Mouse (Mus musculus): Measurements from ENCODE around the gene Cdkal1. TPM values are rescaled to one million over a fixed set of nuclear protein-coding genes. Genes with fewer than 3 reads are reported as not detected.

Gene Cdkal1
- total RNA-seq, 2 experiments from 2014 or later = 27.4 to 29.2 TPM

- no peak for DNase-seq
- intact Hi-C loops (cut with DNase I) = no loop called here
Observed at GRCm38 (mm10) chr13:29642226-29642625, 213.2 kb downstream of the Cdkal1 start.

- intact Hi-C loops (cut with DNase I) = no loop called here
- no peak for DNase-seq
Observed at GRCm38 (mm10) chr13:29641200-29641599, 214.3 kb downstream of the Cdkal1 start.

GRCm38 (mm10) chr13:29640186-29640585 is 215.3 kb downstream of the Cdkal1 start:
- intact Hi-C loops (cut with DNase I) = no loop called here
- no peak for DNase-seq

- intact Hi-C loops (cut with DNase I) = no loop called here
- DNase-seq = no peak
Observed at GRCm38 (mm10) chr13:29638303-29638702, 217.2 kb downstream of the Cdkal1 start.

- intact Hi-C loops (cut with DNase I) = no loop called here
Observed at GRCm38 (mm10) chr13:29637788-29638187, 217.7 kb downstream of the Cdkal1 start.

GRCm38 (mm10) chr13:29635581-29635980 is 219.9 kb downstream of the Cdkal1 start:
- no peak for DNase-seq
- intact Hi-C loops (cut with DNase I) = no loop called here

More at GRCm38 (mm10) chr13:29637788-29638187, 217.7 kb downstream of the Cdkal1 start:
- peak; percentile 59 to 62 for DNase-seq

GRCm38 (mm10) chr13:29631342-29631741 is 224.1 kb downstream of the Cdkal1 start:
- intact Hi-C loops (cut with DNase I) = no loop called here
- DNase-seq = peak; percentile 43 to 47

- peak; percentile 57 to 68 for DNase-seq
- intact Hi-C loops (cut with DNase I) = no loop called here
Observed at GRCm38 (mm10) chr13:29628607-29629006, 226.9 kb downstream of the Cdkal1 start.

- intact Hi-C loops (cut with DNase I) = no loop called here
- peak; percentile 70 to 81 for DNase-seq
Observed at GRCm38 (mm10) chr13:29627438-29628124, 227.9 kb downstream of the Cdkal1 start.

GRCm38 (mm10) chr13:29624929-29625328 is 230.5 kb downstream of the Cdkal1 start:
- no peak for DNase-seq
- intact Hi-C loops (cut with DNase I) = no loop called here

- no peak for DNase-seq
- intact Hi-C loops (cut with DNase I) = no loop called here
Observed at GRCm38 (mm10) chr13:29623636-29624239, 231.7 kb downstream of the Cdkal1 start.

- no peak for DNase-seq
- intact Hi-C loops (cut with DNase I) = no loop called here
Observed at GRCm38 (mm10) chr13:29621881-29622280, 233.6 kb downstream of the Cdkal1 start.

- intact Hi-C loops (cut with DNase I) = no loop called here
- DNase-seq = no peak
Observed at GRCm38 (mm10) chr13:29621363-29621762, 234.1 kb downstream of the Cdkal1 start.

GRCm38 (mm10) chr13:29620826-29621225 is 234.6 kb downstream of the Cdkal1 start:
- intact Hi-C loops (cut with DNase I) = no loop called here
- no peak for DNase-seq

GRCm38 (mm10) chr13:29616654-29617171 is 238.8 kb downstream of the Cdkal1 start:
- DNase-seq = no peak
- intact Hi-C loops (cut with DNase I) = no loop called here

- no peak for DNase-seq
- intact Hi-C loops (cut with DNase I) = no loop called here
Observed at GRCm38 (mm10) chr13:29615987-29616386, 239.5 kb downstream of the Cdkal1 start.

GRCm38 (mm10) chr13:29615081-29615480 is 240.4 kb downstream of the Cdkal1 start:
- intact Hi-C loops (cut with DNase I) = no loop called here

GRCm38 (mm10) chr13:29610051-29610931 is 245.2 kb downstream of the Cdkal1 start:
- DNase-seq = peak; percentile 32 to 54
- intact Hi-C loops (cut with DNase I) = no loop called here

More at GRCm38 (mm10) chr13:29615081-29615480, 240.4 kb downstream of the Cdkal1 start:
- DNase-seq = no peak

GRCm38 (mm10) chr13:29609441-29609840 is 246.0 kb downstream of the Cdkal1 start:
- intact Hi-C loops (cut with DNase I) = loop anchor here (5.0 to 10.0 kb wide), 2 partner anchors 228 to 1195 kb away; no protein-coding TSS in a partner anchor
- DNase-seq = no peak

GRCm38 (mm10) chr13:29604241-29604640 is 251.2 kb downstream of the Cdkal1 start:
- DNase-seq = peak; percentile 73 to 81
- intact Hi-C loops (cut with DNase I) = loop anchor here (2.0 to 10.0 kb wide), 3 partner anchors 407 to 1189 kb away; no protein-coding TSS in a partner anchor
